Mouse (Mus musculus) heart, adult 11 months (tissue): ENCODE results near the gene Hcfc2.

Source experiments
- DNase-seq: peaks from one replicate; pipeline ENCODE4 v3.0.0; 2022

The Hcfc2 gene

DNA sequence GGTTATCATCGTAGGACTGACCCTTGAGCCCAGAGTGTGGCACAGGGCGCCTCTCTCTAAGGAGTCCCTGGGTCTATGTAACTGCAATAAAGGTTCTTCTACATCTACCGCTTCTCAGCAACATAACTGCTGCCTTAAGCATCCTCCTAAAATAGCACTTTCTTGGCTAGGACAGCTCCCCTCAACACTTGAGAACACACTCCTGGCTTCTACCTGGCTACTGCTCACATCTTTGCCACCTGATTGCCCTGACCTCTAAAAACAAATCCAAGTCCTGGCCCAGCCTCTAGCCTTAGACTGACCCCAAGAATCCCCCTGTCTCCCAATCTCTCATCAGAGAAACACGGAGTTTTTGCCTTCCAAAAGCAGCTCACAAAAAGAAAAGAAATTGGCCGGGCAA lies 78.9 kb downstream of the Hcfc2 start:
- no peak for DNase-seq

DNA sequence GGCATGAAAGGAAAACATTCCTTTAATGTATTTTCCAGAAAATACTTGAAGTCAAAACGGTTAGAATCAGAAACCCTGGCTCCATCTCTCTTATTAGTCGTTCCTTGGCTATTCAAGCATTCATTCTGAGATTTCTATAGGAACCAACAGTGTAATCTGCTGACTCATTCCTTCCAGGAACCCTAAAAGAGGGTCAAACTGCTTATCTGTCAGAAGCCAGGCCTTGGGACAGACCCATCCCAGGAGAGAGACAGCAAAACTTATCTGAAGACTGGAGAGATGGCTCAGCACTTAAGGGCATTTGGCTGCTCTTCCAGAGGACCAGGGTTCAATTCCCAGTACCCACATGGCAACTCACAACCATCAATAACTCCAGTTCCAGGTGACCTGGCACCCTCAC lies 81.1 kb downstream of the Hcfc2 start:
- DNase-seq, result no peak

DNA sequence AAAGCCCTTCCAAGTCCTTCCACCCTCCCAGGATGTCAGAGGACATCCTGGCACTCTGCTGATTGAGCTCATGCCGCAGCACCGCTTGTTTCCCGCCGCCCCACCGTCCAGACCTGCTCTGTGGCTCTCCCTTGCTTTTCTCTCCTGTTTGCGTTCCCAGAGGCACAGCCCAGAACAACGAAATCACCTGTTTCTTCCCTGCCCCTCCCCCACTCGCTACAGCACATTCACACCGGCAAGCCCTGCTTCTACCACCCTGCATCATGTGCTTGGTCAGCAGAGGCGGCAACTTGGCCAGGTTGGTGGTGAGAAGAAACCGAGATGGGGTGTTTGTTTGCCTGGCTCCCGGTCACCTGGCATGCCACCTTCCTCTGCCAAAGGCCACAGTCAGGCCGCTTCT lies 81.9 kb downstream of the Hcfc2 start:
- no peak for DNase-seq

DNA sequence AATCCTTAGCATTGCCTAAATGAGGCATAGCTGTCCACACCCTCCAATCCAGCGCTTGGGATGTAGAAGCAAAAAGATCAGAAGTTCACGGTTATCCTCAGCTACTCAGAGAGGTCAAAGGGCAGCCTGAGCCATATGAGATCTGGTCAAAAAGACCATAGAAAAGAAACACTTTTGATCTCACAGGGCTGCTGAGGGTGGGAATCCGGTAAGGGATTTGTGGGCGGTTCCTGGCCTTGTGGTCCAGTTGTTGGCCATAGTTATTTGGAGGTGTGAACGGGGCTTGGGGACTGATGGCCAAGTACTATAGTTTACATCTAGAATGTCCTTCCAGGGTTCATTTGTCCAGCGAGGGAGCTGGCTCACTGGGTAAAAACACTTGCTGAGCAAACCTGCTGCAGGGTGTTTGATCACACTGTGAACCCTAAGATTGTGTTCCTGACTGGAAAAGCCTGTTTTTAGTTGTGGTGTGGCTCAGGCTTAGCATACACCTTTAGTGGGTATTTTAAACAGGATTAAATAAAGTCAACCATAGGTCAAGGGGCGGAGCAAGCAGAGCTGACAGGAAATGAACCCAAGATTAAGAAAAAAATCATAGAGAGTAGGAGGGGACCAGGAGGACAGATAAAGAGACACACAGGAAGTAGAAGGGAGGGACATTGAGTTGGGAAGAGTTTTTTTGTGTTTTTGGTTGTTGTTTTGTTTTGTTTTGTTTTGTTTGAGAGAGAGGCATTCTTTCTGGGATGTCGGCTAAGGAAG lies 83.0 kb downstream of the Hcfc2 start:
- DNase-seq, result peak; percentile 48

DNA sequence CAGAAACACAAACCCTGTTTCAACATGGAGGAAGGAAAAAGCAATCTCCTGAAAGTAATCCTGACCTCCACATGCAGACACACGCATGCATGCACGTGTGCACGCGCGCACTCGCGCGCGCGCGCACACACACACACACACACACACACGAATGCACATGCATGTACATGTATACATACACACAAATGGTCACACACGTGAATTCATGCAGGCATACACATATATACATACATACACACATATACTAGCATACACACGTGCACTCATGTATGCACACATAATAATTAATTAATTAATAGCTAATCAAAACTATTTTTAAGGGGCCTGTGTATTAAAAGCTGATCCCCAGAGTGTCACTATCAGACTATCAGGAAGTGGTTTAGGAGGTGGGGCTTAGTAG lies 83.9 kb downstream of the Hcfc2 start:
- peak; percentile 53 for DNase-seq

DNA sequence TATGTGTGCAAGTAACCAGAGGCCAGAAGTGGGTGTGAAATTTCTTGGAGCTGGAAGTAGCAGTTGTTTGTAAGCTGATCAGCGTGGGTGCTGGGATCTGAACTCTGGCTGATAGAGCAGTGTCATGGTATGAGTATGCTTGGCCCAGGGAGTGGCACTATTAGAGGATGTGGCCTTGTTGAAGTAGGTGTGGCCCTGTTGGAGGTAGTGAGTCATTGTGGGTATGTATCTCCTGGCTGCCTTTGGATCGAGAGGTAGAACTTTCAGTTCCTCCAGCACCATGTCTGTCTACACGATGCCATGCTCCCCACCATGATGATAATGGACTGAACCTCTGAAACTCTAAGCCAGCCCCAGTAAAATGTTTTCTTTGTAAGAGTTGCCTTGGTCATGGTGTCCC lies 84.4 kb downstream of the Hcfc2 start:
- DNase-seq, result peak; percentile 78

DNA sequence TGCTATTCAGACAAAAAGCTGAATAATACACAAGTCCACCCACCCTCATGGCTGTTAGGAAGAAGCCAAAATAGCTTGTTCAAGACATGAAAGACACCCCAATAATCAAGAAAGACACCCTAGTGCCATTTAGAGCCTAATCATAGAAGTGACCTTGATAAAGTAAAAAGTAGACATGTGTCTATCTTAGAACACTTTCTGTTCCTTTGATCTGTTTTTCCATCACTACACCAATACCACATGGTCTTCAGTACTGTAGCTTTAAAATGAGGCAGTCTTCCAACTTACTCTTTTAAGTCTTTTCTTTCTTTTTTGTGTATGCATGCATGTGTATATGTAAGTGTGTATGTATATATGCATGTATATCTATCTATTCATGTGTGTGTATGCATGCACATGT lies 84.9 kb downstream of the Hcfc2 start:
- no peak for DNase-seq

DNA sequence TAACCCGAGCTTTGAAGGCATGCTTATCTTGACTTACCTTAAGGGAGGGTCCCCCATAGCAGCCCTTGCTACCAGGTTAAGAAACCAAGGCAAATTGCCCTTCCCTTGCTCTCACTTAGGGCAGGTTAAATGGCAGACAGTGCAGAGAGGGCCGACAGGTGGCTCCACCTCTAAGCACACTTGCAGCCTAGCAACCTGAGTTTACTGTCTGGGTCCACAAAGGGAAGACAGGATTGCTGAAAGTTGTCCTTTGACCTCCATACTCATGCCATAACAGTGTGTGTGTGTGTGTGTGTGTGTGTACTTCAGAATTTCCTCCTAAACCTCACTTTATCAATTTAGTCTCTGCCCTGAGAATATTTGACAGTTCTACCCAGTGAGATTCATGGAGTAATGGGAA lies 86.5 kb downstream of the Hcfc2 start:
- DNase-seq, result no peak

DNA sequence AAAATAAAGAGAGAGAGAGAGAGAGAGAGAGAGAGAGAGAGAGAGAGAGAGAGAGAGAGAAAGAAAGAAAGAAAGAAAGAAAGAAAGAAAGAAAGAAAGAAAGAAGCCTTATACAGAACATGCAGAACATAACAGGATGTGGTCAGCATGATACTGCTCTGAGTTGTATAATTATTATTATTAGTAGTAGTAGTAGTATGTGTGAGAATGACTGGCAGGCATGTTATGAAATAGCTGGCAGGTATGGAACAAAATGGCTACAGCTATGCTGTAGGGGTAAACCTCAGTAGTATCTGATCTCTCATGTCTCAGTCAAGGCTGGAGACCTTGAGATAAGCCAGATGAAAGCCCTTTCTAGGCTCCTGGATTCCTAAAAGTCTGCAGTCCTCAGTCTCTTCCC lies 93.2 kb downstream of the Hcfc2 start:
- DNase-seq, result no peak

DNA sequence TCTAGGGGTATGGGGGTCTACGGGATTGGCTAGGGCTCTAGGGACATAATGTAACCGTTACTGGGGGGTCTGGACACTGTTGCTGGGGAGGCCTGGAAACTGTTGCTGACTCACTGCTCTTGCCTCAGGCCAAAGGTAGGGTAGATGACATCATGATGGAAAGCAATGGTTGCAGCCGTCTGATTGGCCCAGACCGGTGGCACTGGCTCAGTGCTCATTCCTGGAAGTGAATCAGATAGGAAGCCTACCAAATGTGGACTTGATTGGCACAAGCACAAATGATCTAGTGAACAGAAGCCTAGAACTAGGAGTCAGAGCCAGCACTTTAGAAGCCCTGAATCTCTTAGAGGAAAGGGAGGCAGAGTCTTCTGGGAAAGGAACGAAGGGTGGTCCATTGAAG lies 94.5 kb downstream of the Hcfc2 start:
- no peak for DNase-seq

DNA sequence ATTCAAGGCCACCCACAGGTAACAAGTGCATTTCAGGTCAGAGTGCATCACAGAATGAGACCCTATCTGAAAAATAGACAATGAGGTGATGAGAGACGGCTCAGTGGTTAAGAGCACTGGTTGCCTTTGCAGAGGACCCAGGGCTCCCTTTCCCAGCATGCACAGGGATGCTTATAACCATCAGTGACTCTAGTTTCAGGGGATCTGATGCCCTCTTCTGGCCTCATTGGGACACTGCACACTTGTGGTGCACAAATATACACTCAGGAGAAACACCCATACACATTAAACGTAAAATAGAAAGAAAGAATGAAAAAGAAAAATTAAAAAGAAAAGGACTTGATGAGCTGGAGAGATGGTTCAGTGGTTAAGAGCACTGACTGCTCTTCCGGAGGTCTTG lies 95.8 kb downstream of the Hcfc2 start:
- DNase-seq, result no peak
